Mouse (Mus musculus) naive thymus-derived CD4-positive, alpha-beta T cell, adult 5 months (primary cell): Measurements from ENCODE around the gene Lipo1. TPM values are rescaled to one million over a fixed set of nuclear protein-coding genes. Genes with fewer than 3 reads are reported as not detected.

Experiments used
- polyA plus RNA-seq: library from polyadenylated mRNA; unstranded; fragments of 100-300 nt; shearing (Covaris generic); gene quantifications from one replicate; pipeline ENCODE4 v1.2.1, GENCODE M21; 2017

Lipo1 gene
- polyA plus RNA-seq = not detected

GRCm38 (mm10) chr19:33787359-33787758 lies at the start of gene Lipo1:
Gene Lipo1, minus strand, starts transcription at chr19:33787459.

GRCm38 (mm10) chr19:33761287-33762086 lies 25.8 kb downstream of the Lipo1 start, which contains the start of gene Lipo3:
Gene Lipo3, minus strand, starts transcription at chr19:33761951.

GRCm38 (mm10) chr19:33751259-33751658 lies 36.0 kb downstream of the Lipo1 start, which contains the start of gene Lipo2:
Gene Lipo2, minus strand, starts transcription at chr19:33751359.

Other genes starting within 250 kb of the Lipo1 start
- not detected for gene Gm8978, start 162.2 kb downstream of the Lipo1 start, polyA plus RNA-seq
- gene Lipo2, start 36.1 kb downstream of the Lipo1 start, polyA plus RNA-seq = not detected
- 6.4 TPM for gene Lipo3, start 25.5 kb downstream of the Lipo1 start, polyA plus RNA-seq
- gene Lipf, start 173.7 kb upstream of the Lipo1 start, polyA plus RNA-seq = not detected
- gene Lipk, start 220.8 kb upstream of the Lipo1 start, polyA plus RNA-seq = not detected